Mouse (Mus musculus): ENCODE measurements around the gene Vmn1r40. TPM values are rescaled to one million over a fixed set of nuclear protein-coding genes. Genes with fewer than 3 reads are reported as not detected.

Vmn1r40 gene
- total RNA-seq (2022) = not detected

- no peak for DNase-seq
Observed at GRCm38 (mm10) chr6:89707240-89707639, at the start of gene Vmn1r40. Gene Vmn1r40, plus strand, starts transcription at chr6:89707540.

DNA sequence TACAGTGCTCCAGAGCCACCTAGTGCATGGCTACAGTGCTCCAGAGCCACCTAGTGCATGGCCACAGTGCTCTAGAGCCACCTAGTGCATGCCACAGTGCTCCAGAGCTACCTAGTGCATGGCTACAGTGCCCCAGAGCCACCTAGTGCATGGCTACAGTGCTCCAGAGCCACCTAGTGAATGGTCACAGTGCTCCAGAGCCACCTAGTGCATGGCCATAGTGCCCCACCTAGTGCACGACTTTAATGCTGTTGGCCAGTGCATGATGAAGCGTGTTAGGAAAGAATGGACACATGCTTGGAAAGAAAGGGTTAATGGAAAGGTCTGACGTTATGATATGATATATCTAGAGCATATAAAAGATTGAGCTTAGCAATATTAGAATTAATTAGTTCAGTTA is 49.0 kb upstream of the Vmn1r40 start:
- DNase-seq = no peak

GRCm38 (mm10) chr6:89658931-89659330 is 48.4 kb upstream of the Vmn1r40 start:
- DNase-seq = no peak

DNA sequence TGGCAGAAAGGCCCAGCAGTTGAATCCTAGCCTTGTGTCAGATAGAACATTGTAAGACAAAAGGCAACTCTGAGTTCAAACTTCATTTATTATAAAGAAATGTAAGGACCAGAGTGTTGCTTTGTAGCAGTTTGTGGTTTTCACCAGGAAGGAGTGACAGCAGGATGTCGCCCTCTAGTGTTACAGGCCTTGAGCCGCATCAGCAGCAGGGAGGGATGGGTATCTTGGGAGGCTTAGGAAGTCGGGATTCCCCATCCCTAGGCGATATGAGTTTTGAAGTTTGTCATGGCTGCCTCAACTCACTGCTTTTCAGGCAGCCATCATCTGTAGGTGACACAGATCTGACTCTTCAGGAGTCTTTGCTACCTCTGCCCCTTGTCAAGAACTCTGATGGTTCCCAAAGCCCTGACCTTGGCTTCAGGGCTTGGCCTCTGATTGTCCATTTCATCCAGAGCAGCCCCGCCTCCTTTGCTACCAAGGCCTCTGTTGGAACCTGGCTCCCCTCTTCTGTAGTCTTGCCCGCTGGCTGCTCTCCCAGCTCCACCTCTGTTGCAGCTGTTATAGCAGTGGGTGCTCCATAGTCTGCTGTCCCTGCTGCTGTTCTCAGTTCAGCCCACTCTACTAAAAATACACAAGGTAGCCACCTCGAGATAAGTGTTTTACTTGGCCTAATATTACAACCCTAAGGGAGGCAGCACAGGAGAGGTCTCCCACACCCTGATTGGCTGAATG is 47.5 kb upstream of the Vmn1r40 start:
- no peak for DNase-seq

- DNase-seq = no peak
Observed at GRCm38 (mm10) chr6:89660490-89660889, 46.9 kb upstream of the Vmn1r40 start.

- DNase-seq = no peak
Observed at GRCm38 (mm10) chr6:89662521-89662920, 44.8 kb upstream of the Vmn1r40 start.

DNA sequence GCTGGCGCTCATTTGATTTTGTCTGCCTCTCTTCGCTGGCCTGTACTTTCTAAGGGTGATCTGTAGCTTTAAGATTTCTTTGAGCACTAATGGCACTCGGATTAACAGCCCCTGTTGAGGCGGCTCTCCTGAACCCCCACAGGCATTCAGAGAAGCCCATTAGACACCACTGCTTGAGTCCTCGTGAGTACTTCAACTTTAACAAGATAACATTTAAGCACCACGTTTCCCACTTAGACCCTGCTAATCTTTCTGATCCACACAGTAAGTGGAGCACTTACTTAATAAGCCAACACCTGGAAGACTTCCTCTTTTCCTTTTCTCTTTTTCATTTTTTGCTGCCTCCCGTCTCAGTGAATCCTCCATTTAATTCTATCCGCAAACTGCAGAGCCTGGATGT is 42.2 kb upstream of the Vmn1r40 start:
- no peak for DNase-seq

DNA sequence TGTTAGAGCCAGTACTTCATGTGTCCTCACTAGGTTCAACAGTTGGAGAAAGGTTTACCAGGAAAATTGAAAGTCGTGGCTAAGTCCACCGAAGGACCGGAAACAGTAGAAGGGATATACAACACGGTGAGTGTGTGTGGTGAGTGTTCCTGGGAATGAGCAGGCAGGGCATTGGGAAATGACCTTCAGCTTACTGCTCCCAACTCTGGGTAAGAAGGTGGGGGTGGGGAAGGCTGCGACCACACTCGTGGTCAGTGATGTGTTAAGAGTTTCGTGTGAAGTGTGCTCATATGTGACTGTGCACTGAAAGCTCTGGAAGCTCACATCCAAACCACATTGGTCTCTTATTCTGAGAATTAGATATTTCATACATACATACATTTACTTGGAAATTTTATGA is 41.7 kb upstream of the Vmn1r40 start:
- no peak for DNase-seq

- no peak for DNase-seq
Observed at GRCm38 (mm10) chr6:89666976-89667375, 40.4 kb upstream of the Vmn1r40 start.

DNA sequence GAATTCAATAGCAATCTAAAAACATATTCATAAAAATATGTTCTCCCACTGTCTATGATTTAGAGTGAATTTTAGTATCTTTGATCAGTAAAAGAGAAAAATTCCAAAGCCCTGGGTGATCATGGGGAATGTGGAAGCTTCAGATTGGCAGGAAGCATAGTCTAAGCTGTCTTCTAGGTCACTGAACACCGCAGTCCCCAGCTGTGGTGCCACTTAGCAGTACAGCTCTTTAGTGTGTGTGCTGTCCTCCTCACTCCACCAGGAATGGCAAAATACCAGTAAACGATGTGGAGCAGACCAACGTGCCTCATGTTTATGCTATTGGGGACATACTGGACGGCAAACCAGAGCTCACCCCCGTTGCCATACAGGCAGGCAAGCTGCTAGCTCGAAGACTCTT is 37.8 kb upstream of the Vmn1r40 start:
- DNase-seq = no peak

DNA sequence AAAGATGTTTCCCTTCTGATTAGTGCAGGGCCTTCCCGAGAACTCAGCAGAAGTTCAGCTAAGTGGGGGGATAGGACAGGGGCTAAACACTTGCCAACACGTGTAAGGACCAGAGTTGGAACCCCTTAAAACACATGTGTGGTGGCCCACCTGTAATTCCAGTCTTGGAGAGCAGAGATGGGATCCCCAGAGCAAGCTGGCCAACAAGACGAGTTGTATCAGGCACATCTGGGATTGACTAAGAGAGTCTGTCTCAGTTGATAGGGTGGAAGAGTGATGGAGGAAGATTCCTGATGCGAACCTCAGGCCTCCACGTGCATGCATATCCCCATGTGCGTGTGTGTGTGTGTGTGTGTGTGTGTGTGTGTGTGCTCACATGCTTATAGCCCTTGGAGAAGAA is 35.9 kb upstream of the Vmn1r40 start:
- DNase-seq = no peak

DNA sequence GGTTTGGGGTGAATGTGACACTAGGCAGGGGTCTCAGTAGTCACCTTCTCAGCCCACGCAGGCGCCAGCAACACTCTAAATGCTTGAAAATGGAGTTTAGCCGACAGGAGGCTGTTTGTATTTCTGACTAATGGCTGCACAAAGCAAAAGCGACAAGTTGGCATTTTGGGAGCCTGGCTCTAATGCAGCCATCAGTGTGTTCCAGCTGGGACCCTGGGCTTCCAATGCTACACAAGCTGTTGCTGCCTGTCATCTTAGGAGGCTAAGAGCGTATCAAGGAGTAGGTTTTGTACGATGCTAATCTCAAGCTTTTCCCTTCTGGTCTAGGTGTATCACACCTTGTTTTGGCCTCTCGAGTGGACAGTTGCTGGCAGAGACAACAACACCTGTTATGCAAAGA is 34.7 kb upstream of the Vmn1r40 start:
- DNase-seq = no peak

DNA sequence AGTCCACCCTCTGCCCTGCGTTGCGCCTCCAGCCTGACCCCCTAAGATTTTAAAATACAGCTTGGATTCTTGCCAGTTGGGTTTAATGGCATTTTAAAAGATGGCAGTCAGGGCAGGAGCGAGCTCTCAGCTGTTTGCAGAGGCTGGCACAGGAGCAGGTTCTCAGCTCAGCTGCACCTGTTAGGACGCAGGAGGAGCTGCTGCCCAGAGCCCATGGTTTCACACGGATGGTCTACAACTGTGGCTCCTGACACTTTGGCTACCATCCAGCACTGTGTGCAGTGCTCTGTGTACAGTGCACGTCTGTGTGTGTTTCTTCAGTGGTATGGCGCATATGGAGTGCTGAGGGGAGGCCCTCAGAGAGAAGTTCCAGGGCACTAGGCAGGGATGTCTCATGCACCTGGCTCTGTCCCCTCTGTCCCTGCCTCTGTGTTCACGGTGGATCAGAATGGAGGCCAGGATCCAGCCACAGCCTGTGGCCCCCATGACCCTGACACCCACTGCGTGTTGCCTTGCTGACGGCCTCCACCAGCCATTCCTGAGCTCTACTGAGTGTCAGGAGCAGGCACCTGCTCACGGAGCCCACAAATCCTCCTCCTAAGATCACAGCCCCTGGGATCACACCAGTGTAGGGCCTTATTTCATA is 34.1 kb upstream of the Vmn1r40 start:
- DNase-seq = no peak

DNA sequence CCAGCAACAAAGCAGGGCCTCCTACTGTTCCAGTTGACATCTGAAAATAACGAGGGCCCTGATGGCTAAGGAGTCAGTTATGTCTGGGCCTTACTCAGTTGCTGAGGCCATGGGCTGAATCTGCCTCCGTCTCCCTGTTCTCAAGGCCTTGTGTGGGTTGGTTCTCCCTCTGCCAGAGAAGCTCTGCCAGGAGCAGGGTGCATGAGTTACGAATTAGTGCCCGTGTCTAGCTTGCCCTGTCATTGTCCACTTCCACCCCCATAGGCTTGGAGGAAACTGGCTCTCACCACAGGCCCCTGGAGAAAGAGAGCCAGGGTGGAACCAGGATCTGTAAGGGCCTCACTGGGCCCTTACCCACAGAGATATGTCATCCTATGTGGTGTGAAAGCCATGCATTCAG is 28.8 kb upstream of the Vmn1r40 start:
- DNase-seq = no peak

DNA sequence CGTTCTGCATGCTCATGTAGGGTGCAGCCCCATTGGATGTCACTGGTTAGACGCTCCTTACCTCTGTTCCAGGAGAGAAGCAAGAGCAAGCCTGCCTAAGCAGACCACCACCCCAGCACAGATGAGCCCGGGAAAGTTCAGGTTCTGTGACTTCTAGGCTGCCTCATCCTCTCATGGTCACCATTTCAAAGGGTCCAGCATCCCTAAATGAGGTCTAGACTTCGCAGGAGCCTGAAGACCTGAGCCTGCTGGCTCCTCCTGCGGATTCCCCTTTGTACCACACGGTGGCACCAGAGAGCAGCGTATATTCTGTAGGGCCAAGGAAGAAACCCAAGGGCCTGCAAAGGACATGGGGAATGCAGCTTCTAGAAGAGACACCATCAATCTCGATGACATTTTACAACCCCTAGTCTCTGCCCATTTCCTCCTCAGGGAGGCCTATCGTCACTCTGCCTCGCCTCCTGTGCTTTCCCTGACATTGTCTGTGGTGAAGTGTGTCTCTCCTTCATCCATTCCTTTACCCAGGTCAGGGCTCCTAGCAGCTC is 28.0 kb upstream of the Vmn1r40 start:
- DNase-seq = peak; percentile 26

DNA sequence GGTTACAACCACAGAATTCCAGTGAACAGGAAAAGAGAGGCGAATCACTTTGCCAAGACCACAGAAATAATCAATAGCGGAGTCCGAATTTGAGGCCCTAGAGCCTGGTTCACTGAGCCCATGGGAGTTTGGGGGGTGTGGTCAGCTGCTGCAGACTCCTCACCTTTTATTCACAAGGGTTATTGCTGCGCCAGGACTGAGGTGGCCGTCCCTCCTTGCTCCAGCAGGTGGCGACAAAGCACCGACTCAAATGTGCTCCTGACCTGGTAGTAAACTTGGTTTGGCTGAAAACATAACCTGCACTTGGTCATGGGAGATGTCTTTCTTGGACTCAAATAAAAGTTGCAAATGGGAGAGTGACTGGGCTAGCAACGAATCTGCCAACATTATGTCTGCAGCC is 27.2 kb upstream of the Vmn1r40 start:
- DNase-seq = peak; percentile 60

GRCm38 (mm10) chr6:89684231-89684630 is 23.1 kb upstream of the Vmn1r40 start:
- no peak for DNase-seq

GRCm38 (mm10) chr6:89687100-89687499 is 20.2 kb upstream of the Vmn1r40 start:
- DNase-seq = no peak

GRCm38 (mm10) chr6:89706624-89707023 is 716 bp upstream of the Vmn1r40 start:
- DNase-seq = peak; percentile 25

- DNase-seq = no peak
Observed at GRCm38 (mm10) chr6:89718051-89718450, 10.7 kb downstream of the Vmn1r40 start.

- no peak for DNase-seq
Observed at GRCm38 (mm10) chr6:89740466-89740865, 33.1 kb downstream of the Vmn1r40 start, which contains the start of gene Vmn1r41. Gene Vmn1r41, plus strand, starts transcription at chr6:89740766.

- DNase-seq = no peak
Observed at GRCm38 (mm10) chr6:89742811-89743210, 35.5 kb downstream of the Vmn1r40 start.

Measured in adrenal gland, adult 8-10 months (tissue).